Mouse (Mus musculus): ENCODE measurements around the gene Cep135.

DNA sequence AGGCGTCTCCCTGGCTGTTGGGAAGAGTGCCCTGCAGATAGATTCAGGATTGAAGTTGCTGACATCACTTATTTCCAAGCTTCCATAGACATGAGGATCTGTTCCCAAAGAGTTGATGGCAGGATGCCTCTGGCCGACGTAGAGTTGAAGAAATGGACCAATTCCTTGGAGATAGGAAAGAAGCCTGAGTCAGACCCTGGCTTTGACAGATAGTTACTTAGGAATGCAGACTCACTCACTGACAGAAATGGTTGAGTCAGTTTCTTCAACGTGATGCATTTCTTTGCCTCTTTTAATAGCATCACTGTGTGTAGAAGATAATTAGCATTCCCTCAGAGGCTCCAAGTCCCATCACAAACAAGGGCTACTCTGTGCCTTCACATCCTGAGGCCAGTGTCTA is 53.6 kb downstream of the Cep135 start:
- no peak for TF ChIP-seq TCF12 (IDR thresholded peaks at IDR 0.05; ENCODE audit: insufficient read depth, poor library complexity, severe bottlenecking)
- no peak for TF ChIP-seq CEBPB (IDR thresholded peaks at IDR 0.05; ENCODE audit: insufficient read depth, poor library complexity, severe bottlenecking)
- no peak for TF ChIP-seq MYOD1 (IDR thresholded peaks at IDR 0.05; ENCODE audit: control insufficient read depth in 1 of 3, insufficient read length in 2 of 3, low read depth in 2 of 3)
- no peak for TF ChIP-seq POLR2A (IDR thresholded peaks at IDR 0.05; ENCODE audit: insufficient read length, low read depth)
- no peak for TF ChIP-seq POLR2AphosphoS2 (IDR thresholded peaks at IDR 0.05; ENCODE audit: insufficient read length, low read depth)
- no peak for TF ChIP-seq E2F4 (IDR thresholded peaks at IDR 0.05; ENCODE audit: insufficient read depth)
- TF ChIP-seq USF1 (IDR thresholded peaks at IDR 0.05; ENCODE audit: low read depth) = no peak
- no peak for TF ChIP-seq MAX (IDR thresholded peaks at IDR 0.05; ENCODE audit: low read depth)
- no peak for TF ChIP-seq MYOG (IDR thresholded peaks at IDR 0.05; ENCODE audit: control insufficient read depth in 1 of 3, insufficient read depth in 1 of 3, insufficient read length in 2 of 3, low read depth in 2 of 3)
- no peak for TF ChIP-seq REST (IDR thresholded peaks at IDR 0.05; ENCODE audit: insufficient read depth, insufficient read length)
